Mouse (Mus musculus) megakaryocyte progenitor cell, adult 5-6 weeks (primary cell): ENCODE measurements around the gene Cuta. TPM values are rescaled to one million over a fixed set of nuclear protein-coding genes. Genes with fewer than 3 reads are reported as not detected.
"Not testable (repeated sequence)": the region's sequence is repeated elsewhere in the genome, so short reads cannot be mapped to it uniquely, and the experiment has no call there.

Experiments used
- ATAC-seq: replicated peaks from 2 replicates; pipeline ENCODE4 v1.8.0; 2016; ENCODE audit warnings: mild to moderate bottlenecking, moderate TSS enrichment, inconsistent platforms; ENCODE audit not compliant: poor library complexity
- total RNA-seq, 2 experiments: library from RNA; stranded (forward) in 1 of 2; stranded (reverse) in 1 of 2; fragments of 157-497, 149-512 nt in 1 of 2; fragments of 200-1000 nt in 1 of 2; gene quantifications; 2 replicates each; pipeline versions ENCODE4 v1.2.3 to v1.2.4; 2015 to 2017

Gene Cuta
- total RNA-seq (2015): 181 and 216 TPM in 2 replicates
- total RNA-seq (2017): 75.8 and 82.9 TPM in 2 replicates

- peak; percentile 88 for ATAC-seq
Observed at GRCm38 (mm10) chr17:26939178-26939972, at the start of gene Cuta. TSS of gene Cuta (minus strand) at chr17:26939569.

DNA sequence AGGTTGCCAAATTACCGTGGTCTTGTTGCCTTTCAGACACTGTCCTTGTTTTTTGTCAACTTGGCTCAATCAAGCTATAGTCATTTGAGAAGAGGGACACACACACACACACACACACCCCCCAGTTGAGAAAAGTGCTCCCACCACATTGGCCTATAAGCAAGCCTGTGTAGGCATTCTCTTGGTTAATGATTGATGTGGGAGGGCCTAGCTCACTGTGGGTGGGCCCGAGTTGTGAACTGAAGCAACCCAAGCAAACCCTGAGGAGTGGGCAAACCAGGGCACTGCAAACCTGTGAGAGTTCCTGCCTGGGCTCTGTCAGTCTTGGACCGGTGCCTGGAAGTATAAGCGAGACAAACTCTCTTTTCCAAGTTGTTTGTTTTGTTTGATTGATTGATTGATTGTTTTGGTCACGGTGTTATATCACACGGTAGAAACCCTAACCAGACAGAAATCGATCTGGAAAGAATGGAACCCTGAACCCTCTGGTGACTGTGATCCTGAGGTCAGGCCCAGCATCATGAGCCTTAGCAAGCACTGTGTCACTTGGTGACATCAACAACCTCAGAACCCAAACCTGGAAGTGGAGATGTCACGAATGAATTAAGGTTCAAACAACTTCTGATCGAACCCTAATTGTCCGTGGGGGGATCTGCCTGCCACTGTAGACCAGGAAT lies 46.3 kb upstream of the Cuta start:
- ATAC-seq: no peak

GRCm38 (mm10) chr17:26983382-26983781 lies 44.0 kb upstream of the Cuta start:
- ATAC-seq: no peak

DNA sequence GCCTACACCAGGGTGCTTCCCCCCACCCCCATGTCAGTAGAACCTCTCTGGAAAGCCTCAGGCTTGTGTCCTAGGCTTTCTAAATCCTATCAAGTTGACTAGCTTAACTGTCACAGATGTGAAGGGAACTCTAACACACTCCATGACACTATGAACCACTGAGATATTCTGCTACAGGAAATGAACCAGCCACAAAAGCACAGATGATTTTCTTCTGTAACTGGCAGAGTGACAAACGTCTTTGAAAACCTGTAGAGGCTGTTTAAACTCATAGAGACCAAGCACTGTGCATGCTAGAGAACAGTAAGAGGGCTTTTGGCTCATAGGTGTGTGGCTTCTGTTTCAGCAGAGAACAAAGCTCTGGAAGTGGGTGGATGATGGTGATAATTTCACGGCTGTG lies 41.7 kb upstream of the Cuta start:
- ATAC-seq: peak; percentile 26; the same call in 1 of the 2 replicates

GRCm38 (mm10) chr17:26979426-26979825 lies 40.1 kb upstream of the Cuta start:
- ATAC-seq: peak; percentile 42; the same call in 1 of the 2 replicates

GRCm38 (mm10) chr17:26977354-26977753 lies 38.0 kb upstream of the Cuta start:
- not testable (repeated sequence) for ATAC-seq

GRCm38 (mm10) chr17:26975415-26975814 lies 36.0 kb upstream of the Cuta start:
- no peak for ATAC-seq

- no peak for ATAC-seq
Observed at GRCm38 (mm10) chr17:26974547-26974946, 35.2 kb upstream of the Cuta start.

GRCm38 (mm10) chr17:26972703-26973574 lies 33.6 kb upstream of the Cuta start, which contains the start of gene Zbtb9:
TSS of gene Zbtb9 (plus strand) at chr17:26973167.
- peak; percentile 97 for ATAC-seq

DNA sequence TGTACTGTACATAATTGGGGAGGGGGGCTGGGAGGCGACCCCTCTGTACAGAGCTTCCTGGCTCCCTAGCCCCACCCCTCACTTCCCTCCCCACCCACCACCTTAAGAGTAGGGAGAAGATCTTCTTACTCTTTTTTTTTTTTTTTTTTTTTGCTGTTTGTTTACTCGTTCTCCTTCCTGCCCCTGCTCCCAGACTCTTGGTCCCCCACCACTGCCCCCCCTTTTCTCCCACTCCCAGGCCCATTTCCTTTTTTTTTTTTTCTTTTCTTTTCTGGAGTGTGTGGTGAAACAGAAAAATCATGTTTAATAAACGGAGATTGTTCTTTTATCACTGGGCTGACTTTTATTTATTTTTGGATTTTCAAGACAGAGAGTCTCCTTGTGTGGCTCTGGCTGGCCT lies 32.7 kb upstream of the Cuta start:
- ATAC-seq: no peak

DNA sequence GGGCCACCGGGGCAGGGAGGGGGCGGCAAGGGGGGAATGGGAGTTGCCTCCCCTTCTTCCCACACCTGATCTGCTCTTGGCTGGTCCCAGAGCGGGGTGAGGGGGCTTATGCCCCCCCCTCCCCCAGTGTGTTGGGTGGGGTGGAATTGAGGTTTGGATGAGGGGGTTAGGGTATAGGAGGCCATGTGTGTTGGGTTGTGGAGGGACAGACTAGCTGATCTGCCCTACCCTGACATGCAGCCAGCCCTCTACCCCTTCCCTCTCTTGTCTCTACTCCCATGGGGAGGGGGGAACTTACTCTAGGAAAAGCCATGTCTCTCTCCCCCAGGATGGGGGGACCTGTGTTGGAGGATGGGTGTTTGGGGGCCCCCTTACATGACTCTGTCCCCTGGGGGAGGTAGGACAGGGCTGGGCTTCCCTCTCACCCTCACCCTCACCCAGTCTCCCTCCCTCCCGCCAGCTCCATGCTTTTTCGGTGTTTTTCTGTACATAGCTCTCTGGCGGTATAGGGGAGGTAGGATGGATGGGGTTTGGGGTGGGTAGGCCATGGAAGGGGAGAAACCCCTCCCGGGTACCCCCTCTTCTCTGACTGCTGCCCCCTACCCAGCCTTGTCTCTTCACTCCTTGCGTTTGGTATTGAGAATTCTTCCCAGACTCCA lies 32.0 kb upstream of the Cuta start:
- ATAC-seq: no peak

- no peak for ATAC-seq
Observed at GRCm38 (mm10) chr17:26970221-26970620, 30.9 kb upstream of the Cuta start.

- ATAC-seq: no peak
Observed at GRCm38 (mm10) chr17:26969257-26969656, 29.9 kb upstream of the Cuta start.

DNA sequence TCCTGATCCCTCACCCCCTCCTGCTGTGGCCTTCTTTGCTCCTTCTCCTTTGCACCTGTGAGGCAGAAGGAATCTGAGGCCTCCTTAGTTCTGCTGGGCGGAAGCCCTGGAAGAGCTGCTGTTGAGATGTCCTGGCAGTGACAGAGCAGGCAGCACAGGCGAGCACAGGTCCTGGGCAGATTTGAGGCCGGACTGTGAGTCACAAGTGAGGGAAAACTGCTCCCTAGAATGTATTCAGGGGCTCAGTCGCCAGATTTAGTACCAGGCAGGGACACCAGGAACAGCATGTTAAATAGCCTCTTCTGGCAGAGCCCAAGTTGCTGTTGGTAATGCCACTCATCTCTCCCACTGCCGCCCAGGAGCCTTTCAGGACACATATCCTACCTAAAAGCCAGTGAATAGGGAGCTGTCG lies 28.8 kb upstream of the Cuta start:
- ATAC-seq: no peak

- ATAC-seq: no peak
Observed at GRCm38 (mm10) chr17:26967477-26967876, 28.1 kb upstream of the Cuta start.

GRCm38 (mm10) chr17:26966993-26967392 lies 27.6 kb upstream of the Cuta start:
- no peak for ATAC-seq

DNA sequence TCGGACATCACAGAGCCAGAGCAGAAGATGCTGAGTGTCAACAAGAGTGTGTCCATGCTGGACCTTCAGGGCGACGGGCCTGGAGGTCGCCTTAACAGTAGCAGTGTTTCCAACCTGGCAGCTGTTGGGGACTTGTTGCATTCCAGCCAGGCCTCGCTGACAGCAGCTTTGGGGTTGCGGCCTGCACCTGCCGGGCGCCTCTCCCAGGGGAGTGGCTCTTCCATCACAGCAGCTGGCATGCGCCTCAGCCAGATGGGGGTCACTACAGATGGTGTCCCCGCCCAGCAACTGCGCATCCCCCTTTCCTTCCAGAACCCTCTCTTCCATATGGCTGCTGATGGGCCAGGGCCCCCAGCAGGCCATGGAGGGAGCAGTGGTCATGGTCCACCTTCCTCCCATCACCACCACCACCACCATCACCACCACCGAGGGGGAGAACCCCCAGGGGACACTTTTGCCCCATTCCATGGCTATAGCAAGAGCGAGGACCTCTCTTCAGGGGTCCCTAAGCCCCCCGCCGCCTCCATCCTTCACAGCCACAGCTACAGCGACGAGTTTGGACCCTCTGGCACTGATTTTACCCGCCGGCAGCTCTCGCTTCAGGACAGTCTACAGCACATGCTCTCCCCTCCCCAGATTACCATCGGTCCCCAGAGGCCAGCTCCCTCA lies 22.3 kb upstream of the Cuta start:
- ATAC-seq: no peak

- no peak for ATAC-seq
Observed at GRCm38 (mm10) chr17:26959815-26960214, 20.4 kb upstream of the Cuta start.

DNA sequence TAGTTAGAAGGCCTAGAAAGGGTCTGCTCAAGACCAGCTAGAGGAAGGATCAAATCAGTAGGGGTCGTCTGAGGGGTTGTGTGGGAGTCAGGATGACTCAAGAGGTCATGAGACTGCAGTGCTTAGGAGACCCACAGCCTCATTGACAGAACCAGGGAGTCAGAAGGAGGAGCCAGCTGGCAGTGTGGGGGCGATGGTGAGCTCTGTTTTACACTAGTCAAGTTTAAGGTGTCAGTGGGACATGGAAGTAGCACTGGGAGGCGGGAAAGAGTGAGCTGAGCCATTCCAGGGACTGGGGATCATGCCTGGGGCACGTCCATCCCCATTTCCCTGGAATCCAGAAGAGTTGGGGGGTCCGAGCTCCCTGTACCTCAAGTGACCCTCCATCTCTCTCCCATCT lies 19.5 kb upstream of the Cuta start:
- ATAC-seq: no peak

- no peak for ATAC-seq
Observed at GRCm38 (mm10) chr17:26957872-26958271, 18.5 kb upstream of the Cuta start.
